Mouse (Mus musculus) MEL (cell line): ENCODE data around the gene Gpr26. TPM values are rescaled to one million over a fixed set of nuclear protein-coding genes. Genes with fewer than 3 reads are reported as not detected.

ENCODE experiments used
- DNase-seq: peaks from one replicate; pipeline ENCODE4 v3.0.0; 2011; ENCODE audit warnings: low read depth, low spot score
- H3K27ac ChIP-seq: 2 replicates; pipeline ENCODE4 v1.5.1; 2012; ENCODE audit warnings: low read depth, mild to moderate bottlenecking, control low read depth, low read length, moderate library complexity; ENCODE audit not compliant: control insufficient read depth
- H3K27me3 ChIP-seq, 2 experiments: fragments of 150-350 bp in 1 of 2; sonication (generic) in 1 of 2; 2 replicates each; pipeline ENCODE4 v1.6.1; 2012; ENCODE audit warnings: low read length in 2 of 2, mild to moderate bottlenecking in 2 of 2, improper control_type of control experiment in 1 of 2, moderate library complexity in 1 of 2; ENCODE audit not compliant: insufficient read depth in 2 of 2, control insufficient read depth in 1 of 2
- H3K36me3 ChIP-seq, 2 experiments: 2 replicates each; pipeline ENCODE4 v1.6.1; 2012 to 2014; ENCODE audit warnings: low read length in 2 of 2, improper control_type of control experiment in 1 of 2, inconsistent platforms in 1 of 2, mild to moderate bottlenecking in 1 of 2; ENCODE audit not compliant: insufficient read depth in 2 of 2, control insufficient read depth in 1 of 2
- H3K4me1 ChIP-seq, 2 experiments: fragments of 150-350 bp in 1 of 2; sonication (generic) in 1 of 2; 2 replicates each; pipeline ENCODE4 v1.6.1; 2012; ENCODE audit warnings: low read length in 2 of 2, improper control_type of control experiment in 1 of 2, mild to moderate bottlenecking in 1 of 2; ENCODE audit not compliant: insufficient read depth in 2 of 2, control insufficient read depth in 1 of 2
- H3K4me3 ChIP-seq, 2 experiments: fragments of 150-350 bp in 1 of 2; sonication (generic) in 1 of 2; 2 replicates each; pipeline ENCODE4 v1.5.1; 2012; ENCODE audit warnings: low read depth in 2 of 2, low read length in 2 of 2, mild to moderate bottlenecking in 2 of 2, moderate library complexity in 2 of 2, control low read depth in 1 of 2, improper control_type of control experiment in 1 of 2; ENCODE audit not compliant: control insufficient read depth in 1 of 2, insufficient read depth in 1 of 2
- H3K79me2 ChIP-seq: 2 replicates; pipeline ENCODE4 v1.6.1; 2012; ENCODE audit warnings: mild to moderate bottlenecking, low read length, moderate library complexity; ENCODE audit not compliant: control insufficient read depth, poor library complexity, insufficient read depth
- H3K9ac ChIP-seq: 2 replicates; pipeline ENCODE4 v1.6.1; 2012; ENCODE audit warnings: low read depth, mild to moderate bottlenecking, control low read depth, low read length, moderate library complexity; ENCODE audit not compliant: control insufficient read depth, poor library complexity, severe bottlenecking
- H3K9me3 ChIP-seq: fragments of 150-350 bp; sonication (generic); replicated peaks from 2 replicates; pipeline ENCODE4 v1.6.1; 2012; ENCODE audit warnings: mild to moderate bottlenecking, low read length, improper control_type of control experiment, moderate library complexity; ENCODE audit not compliant: insufficient read depth
- BHLHE40 ChIP-seq: IDR thresholded peaks from 2 replicates; pipeline ENCODE4 v1.6.1; 2012; ENCODE audit warnings: low read depth, mild to moderate bottlenecking, inconsistent platforms, low read length, improper control_type of control experiment, borderline replicate concordance
- CHD1 ChIP-seq: IDR thresholded peaks from 2 replicates; pipeline ENCODE4 v1.6.1; 2012; ENCODE audit warnings: low read depth, mild to moderate bottlenecking, inconsistent platforms, low read length, improper control_type of control experiment
- CTCF ChIP-seq, 3 experiments: IDR thresholded peaks in 2 of 3; conservative IDR thresholded peaks in 1 of 3; 2 replicates each; pipeline ENCODE4 v1.5.1; 2011 to 2012; ENCODE audit warnings: low read length in 3 of 3, low read depth in 2 of 3, mild to moderate bottlenecking in 2 of 3, improper control_type of control experiment in 1 of 3, inconsistent platforms in 1 of 3, mixed read lengths in 1 of 3, moderate library complexity in 1 of 3; ENCODE audit not compliant: control insufficient read depth in 1 of 3, insufficient read depth in 1 of 3, poor library complexity in 1 of 3, severe bottlenecking in 1 of 3
- ELF1 ChIP-seq: IDR thresholded peaks from 2 replicates; pipeline ENCODE4 v1.6.1; 2014; ENCODE audit warnings: low read depth, mild to moderate bottlenecking, inconsistent platforms, low read length, improper control_type of control experiment, moderate library complexity
- EP300 ChIP-seq, 2 experiments: IDR thresholded peaks; 2 replicates each; pipeline ENCODE4 v1.6.1; 2011; ENCODE audit warnings: improper control_type of control experiment in 2 of 2, low read length in 2 of 2, low read depth in 1 of 2, mild to moderate bottlenecking in 1 of 2
- GABPA ChIP-seq: IDR thresholded peaks from 2 replicates; pipeline ENCODE4 v1.6.1; 2012; ENCODE audit warnings: low read depth, mild to moderate bottlenecking, inconsistent platforms, low read length, improper control_type of control experiment, moderate library complexity
- GATA1 ChIP-seq: IDR thresholded peaks from 2 replicates; pipeline ENCODE4 v1.6.1; 2011; ENCODE audit warnings: low read depth, low read length, improper control_type of control experiment
- HCFC1 ChIP-seq: IDR thresholded peaks from 2 replicates; pipeline ENCODE4 v1.6.1; 2012; ENCODE audit warnings: low read depth, mild to moderate bottlenecking, inconsistent platforms, low read length, improper control_type of control experiment, moderate library complexity
- KAT2A ChIP-seq: conservative IDR thresholded peaks from 2 replicates; pipeline ENCODE4 v1.6.1; 2012; ENCODE audit warnings: low read depth, low read length, improper control_type of control experiment, inconsistent platforms
- MAX ChIP-seq: IDR thresholded peaks from 2 replicates; pipeline ENCODE4 v1.6.1; 2011; ENCODE audit warnings: low read length, improper control_type of control experiment
- MAZ ChIP-seq: IDR thresholded peaks from 2 replicates; pipeline ENCODE4 v1.6.1; 2012; ENCODE audit warnings: low read depth, mild to moderate bottlenecking, inconsistent platforms, low read length, improper control_type of control experiment
- MEF2A ChIP-seq: IDR thresholded peaks from 2 replicates; pipeline ENCODE4 v1.6.1; 2014; ENCODE audit warnings: low read depth, mild to moderate bottlenecking, inconsistent platforms, low read length, improper control_type of control experiment; ENCODE audit not compliant: poor library complexity, insufficient replicate concordance, severe bottlenecking; ENCODE audit errors: extremely low read depth
- MYB ChIP-seq: IDR thresholded peaks from 2 replicates; pipeline ENCODE4 v1.6.1; 2011; ENCODE audit warnings: mild to moderate bottlenecking, low read depth, low read length, improper control_type of control experiment
- NELFE ChIP-seq: IDR thresholded peaks from 2 replicates; pipeline ENCODE4 v1.6.1; 2011; ENCODE audit warnings: low read depth, low read length, improper control_type of control experiment
- POLR2AphosphoS5 ChIP-seq: IDR thresholded peaks from 2 replicates; pipeline ENCODE4 v1.6.1; 2012; ENCODE audit warnings: low read depth, borderline replicate concordance, mild to moderate bottlenecking, inconsistent platforms, low read length, moderate library complexity, mixed read lengths
- RAD21 ChIP-seq: IDR thresholded peaks from 2 replicates; pipeline ENCODE4 v1.6.1; 2011; ENCODE audit warnings: mild to moderate bottlenecking, low read depth, low read length, improper control_type of control experiment
- RCOR1 ChIP-seq: IDR thresholded peaks from 2 replicates; pipeline ENCODE4 v1.6.1; 2012; ENCODE audit warnings: low read depth, mild to moderate bottlenecking, inconsistent platforms, low read length, improper control_type of control experiment
- SMC3 ChIP-seq: IDR thresholded peaks from 2 replicates; pipeline ENCODE4 v1.6.1; 2011; ENCODE audit warnings: low read depth, low read length, improper control_type of control experiment
- TAL1 ChIP-seq: IDR thresholded peaks from 2 replicates; pipeline ENCODE4 v1.6.1; 2012; ENCODE audit warnings: mild to moderate bottlenecking, inconsistent platforms, low read length, moderate library complexity, mixed read lengths
- UBTF ChIP-seq: IDR thresholded peaks from 2 replicates; pipeline ENCODE4 v1.6.1; 2012; ENCODE audit warnings: low read depth, mild to moderate bottlenecking, inconsistent platforms, low read length, improper control_type of control experiment, moderate library complexity, borderline replicate concordance; ENCODE audit not compliant: insufficient read depth
- USF1 ChIP-seq: IDR thresholded peaks from 2 replicates; pipeline ENCODE4 v1.6.1; 2014; ENCODE audit warnings: low read depth, mild to moderate bottlenecking, inconsistent platforms, low read length, improper control_type of control experiment, moderate library complexity
- USF2 ChIP-seq, 2 experiments: IDR thresholded peaks; 2 replicates each; pipeline ENCODE4 v1.6.1; 2011 to 2012; ENCODE audit warnings: improper control_type of control experiment in 2 of 2, low read length in 2 of 2, borderline replicate concordance in 1 of 2, inconsistent platforms in 1 of 2, low read depth in 1 of 2, mild to moderate bottlenecking in 1 of 2; ENCODE audit not compliant: insufficient read depth in 1 of 2
- ZKSCAN1 ChIP-seq: IDR thresholded peaks from 2 replicates; pipeline ENCODE4 v1.6.1; 2012; ENCODE audit warnings: low read depth, mild to moderate bottlenecking, inconsistent platforms, low read length, improper control_type of control experiment, moderate library complexity
- ZNF384 ChIP-seq: IDR thresholded peaks from 2 replicates; pipeline ENCODE4 v1.6.1; 2012; ENCODE audit warnings: low read depth, mild to moderate bottlenecking, inconsistent platforms, low read length, improper control_type of control experiment
- polyA plus RNA-seq, 2 experiments: library from polyadenylated mRNA; stranded (reverse) in 1 of 2; unstranded in 1 of 2; fragments of >175 nt in 1 of 2; fragments of >200 nt in 1 of 2; gene quantifications; 2 replicates each; pipeline versions ENCODE4 v1.2.1 to v1.2.4; 2012; ENCODE audit warnings: low replicate concordance in 2 of 2, low read depth in 1 of 2; ENCODE audit not compliant: insufficient read length in 2 of 2, insufficient read depth in 1 of 2, missing spikeins in 1 of 2
- total RNA-seq: library from RNA; depleted of rRNA; stranded (reverse); fragments of 300-350 nt; gene quantifications from 2 replicates; pipeline ENCODE4 v1.2.3, GENCODE M21; 2012

Gpr26 gene
- total and polyA plus RNA-seq, 3 experiments, result not detected

DNA sequence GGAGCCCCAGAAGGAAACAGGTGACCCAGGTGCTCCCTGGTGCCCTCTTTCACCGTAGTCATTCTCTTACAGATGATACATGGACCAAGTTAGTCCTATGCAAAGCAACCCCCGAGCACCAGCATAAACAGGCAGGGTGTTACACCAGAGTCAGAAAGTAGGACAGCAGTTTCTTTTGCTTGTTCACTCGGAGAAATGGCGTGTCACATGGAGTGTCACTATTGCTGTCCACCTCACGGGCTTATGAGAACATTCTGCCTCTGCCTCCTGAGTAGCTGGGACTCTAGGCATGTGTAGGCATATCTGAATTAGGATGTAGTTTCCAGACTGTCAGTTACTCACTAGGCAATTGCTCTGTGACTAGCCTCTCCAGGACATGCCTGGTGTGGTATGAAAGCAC lies 47.7 kb downstream of the Gpr26 start:
- Histone ChIP-seq H3K27me3 (no peaks in the 10 kb centered on the region), H3K79me2 (no peaks in the 10 kb centered on the region), H3K4me3 (no peak overlapping the region), H3K27ac (no peak overlapping the region), H3K9ac (no peak overlapping the region), H3K9me3 (no peaks in the 10 kb centered on the region), H3K4me1 (no peaks in the 10 kb centered on the region), H3K36me3 (no peaks in the 10 kb centered on the region)
- no peak for DNase-seq
- TF ChIP-seq MAX (no peak), RAD21 (no peak), MYB (no peak), GATA1 (no peak), EP300 (IDR thresholded peaks at IDR 0.05; ENCODE audit: low read depth in 1 of 2, low read length in 2 of 2) (no peak), ZNF384 (no peak)

DNA sequence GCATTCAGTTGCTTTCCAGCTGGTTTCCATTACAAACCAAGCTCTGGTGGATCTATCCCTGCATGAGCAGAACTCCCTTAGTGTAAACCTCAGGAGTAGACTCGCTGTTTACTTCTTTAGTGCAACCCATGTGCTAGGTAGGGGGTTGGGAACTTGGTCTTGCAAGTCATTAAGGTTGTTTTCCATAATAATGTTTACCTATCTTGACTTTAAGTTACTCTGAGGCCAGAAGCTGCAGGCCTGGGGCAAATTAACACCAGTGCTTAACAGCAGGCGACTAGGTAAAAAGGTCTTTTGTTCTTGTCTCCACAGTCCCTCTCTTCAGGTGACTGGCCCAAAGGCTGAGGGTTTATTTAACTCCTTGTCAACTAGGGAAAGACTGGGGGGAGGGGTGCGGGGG lies 48.9 kb downstream of the Gpr26 start:
- no peaks in the 10 kb centered on the region for H3K36me3 ChIP-seq
- no peak overlapping the region for H3K27ac ChIP-seq
- H3K4me1 ChIP-seq, result no peaks in the 10 kb centered on the region
- no peak overlapping the region for H3K4me3 ChIP-seq
- no peak overlapping the region for H3K9ac ChIP-seq
- DNase-seq, result no peak
- TF ChIP-seq NELFE (no peak), MAZ (no peak), RAD21 (no peak), USF1 (no peak), MAX (no peak), SMC3 (no peak), POLR2AphosphoS5 (no peak), EP300 (IDR thresholded peaks at IDR 0.05; ENCODE audit: low read depth in 1 of 2, low read length in 2 of 2) (no peak), CHD1 (no peak), USF2 (IDR thresholded peaks at IDR 0.05; ENCODE audit: borderline replicate concordance in 1 of 2, insufficient read depth in 1 of 2, low read depth in 1 of 2, low read length in 2 of 2) (no peak), ELF1 (no peak), TAL1 (no peak)
- no peaks in the 10 kb centered on the region for H3K79me2 ChIP-seq
- H3K9me3 ChIP-seq, result no peaks in the 10 kb centered on the region
- H3K27me3 ChIP-seq, result no peaks in the 10 kb centered on the region

DNA sequence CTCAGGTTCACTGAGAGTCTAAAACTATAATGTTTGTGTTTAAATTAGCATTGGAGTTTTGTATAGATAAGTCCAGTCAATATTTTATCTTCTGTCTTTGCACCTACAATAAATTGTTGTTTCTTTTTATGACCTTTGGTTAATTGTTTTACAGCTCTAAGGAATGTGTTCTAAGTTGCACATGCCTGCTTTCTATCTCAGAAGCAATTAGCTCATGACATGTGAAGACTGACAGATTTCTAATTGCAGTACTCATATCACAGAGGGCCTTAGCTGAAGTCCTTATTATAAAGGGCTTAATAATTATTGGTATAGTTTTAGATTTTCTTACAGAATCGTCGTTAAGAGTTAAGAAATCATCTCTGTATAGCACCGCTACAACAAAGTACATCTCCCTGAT lies 49.7 kb downstream of the Gpr26 start:
- H3K9me3 ChIP-seq, result no peaks in the 10 kb centered on the region
- no peaks in the 10 kb centered on the region for H3K27me3 ChIP-seq
- no peak for TF ChIP-seq RCOR1
- TF ChIP-seq GATA1, result no peak
- no peak for TF ChIP-seq MEF2A
- no peak for TF ChIP-seq CHD1
- no peak for TF ChIP-seq CTCF (IDR thresholded peaks at IDR 0.05 in 2 of 3, conservative IDR thresholded peaks at IDR 0.05 in 1 of 3; ENCODE audit: control insufficient read depth in 1 of 3, insufficient read depth in 1 of 3, low read depth in 2 of 3, low read length in 3 of 3, poor library complexity in 1 of 3, severe bottlenecking in 1 of 3)
- no peak for TF ChIP-seq KAT2A
- no peak for TF ChIP-seq BHLHE40
- TF ChIP-seq USF1, result no peak
- TF ChIP-seq MAZ, result no peak
- TF ChIP-seq HCFC1, result no peak
- no peak for TF ChIP-seq GABPA
- no peak for TF ChIP-seq SMC3
- TF ChIP-seq ZKSCAN1, result no peak
- TF ChIP-seq UBTF, result no peak
- no peak for TF ChIP-seq RAD21
- TF ChIP-seq POLR2AphosphoS5, result no peak
- no peak for TF ChIP-seq ZNF384
- no peaks in the 10 kb centered on the region for H3K4me1 ChIP-seq
- no peak overlapping the region for H3K9ac ChIP-seq
- DNase-seq, result no peak
- no peaks in the 10 kb centered on the region for H3K36me3 ChIP-seq
- no peak overlapping the region for H3K27ac ChIP-seq
- H3K79me2 ChIP-seq, result no peaks in the 10 kb centered on the region
- no peak overlapping the region for H3K4me3 ChIP-seq
